Mouse (Mus musculus) bone marrow macrophage, adult 2 months (primary cell): ENCODE results near the gene Trpm8.

Experiments
- CTCF ChIP-seq: IDR thresholded peaks from 2 replicates; pipeline ENCODE4 v1.5.1; 2012; ENCODE audit warnings: low read depth, mild to moderate bottlenecking, low read length, moderate library complexity
- POLR2A ChIP-seq: IDR thresholded peaks from 2 replicates; pipeline ENCODE4 v1.6.1; 2012; ENCODE audit warnings: mild to moderate bottlenecking, low read depth, low read length, borderline replicate concordance

- TF ChIP-seq CTCF (no peak), POLR2A (no peak)
Measured at GRCm38 (mm10) chr1:88232664-88233380, 44.6 kb upstream of the Trpm8 start.
